Mouse (Mus musculus) hindbrain, embryonic 11.5 days (tissue): Measurements from ENCODE around the gene F11r. TPM values are rescaled to one million over a fixed set of nuclear protein-coding genes. Genes with fewer than 3 reads are reported as not detected.

ENCODE experiments used
- ATAC-seq: fragments of 200-750 bp; cut with Nextera tagmentation; 2 replicates; pipeline ENCODE4 v1.8.0; 2017; ENCODE audit warnings: mild to moderate bottlenecking, moderate TSS enrichment, moderate library complexity; ENCODE audit not compliant: low FRiP score
- DNase-seq: peaks from one replicate; pipeline ENCODE4 v3.0.0-alpha.2; 2015; ENCODE audit warnings: low spot score
- H3K27ac ChIP-seq: fragments of 300-500 bp; sonication (generic); 2 replicates; pipeline ENCODE4 v1.5.1; 2014; ENCODE audit warnings: mild to moderate bottlenecking, low read depth, low read length
- H3K27me3 ChIP-seq: fragments of 300-500 bp; sonication (generic); 2 replicates; pipeline ENCODE4 v1.6.1; 2014; ENCODE audit warnings: mild to moderate bottlenecking, low read length, moderate library complexity, mixed read lengths; ENCODE audit not compliant: control insufficient read depth, insufficient read depth
- H3K36me3 ChIP-seq: fragments of 300-500 bp; sonication (generic); 2 replicates; pipeline ENCODE4 v1.6.1; 2014; ENCODE audit warnings: mild to moderate bottlenecking, low read length, moderate library complexity, mixed read lengths; ENCODE audit not compliant: control insufficient read depth, insufficient read depth
- H3K4me1 ChIP-seq: fragments of 300-500 bp; sonication (generic); replicated peaks from 2 replicates; pipeline ENCODE4 v1.6.1; 2014; ENCODE audit warnings: low read length, mixed read lengths; ENCODE audit not compliant: control insufficient read depth, insufficient read depth
- H3K4me2 ChIP-seq: fragments of 300-500 bp; sonication (generic); replicated peaks from 2 replicates; pipeline ENCODE4 v1.6.1; 2014; ENCODE audit warnings: mild to moderate bottlenecking, low read depth, low read length
- H3K4me3 ChIP-seq: fragments of 300-500 bp; sonication (generic); 2 replicates; pipeline ENCODE4 v1.5.1; 2014; ENCODE audit warnings: low read depth, low read length
- H3K9ac ChIP-seq: fragments of 300-500 bp; sonication (generic); 2 replicates; pipeline ENCODE4 v1.6.1; 2014; ENCODE audit warnings: low read depth, low read length
- H3K9me3 ChIP-seq: fragments of 300-500 bp; sonication (generic); 2 replicates; pipeline ENCODE4 v1.6.1; 2016; ENCODE audit warnings: low read length; ENCODE audit not compliant: control insufficient read depth
- WGBS: fragments of 180-500 bp; shearing (Covaris S2); extraction: QIAGEN DNeasy Blood & Tissue Kit; methylation state at CpG from one replicate; pipeline ENCODE4 v1.1.7; 2014; 5-methylcytosine and 5-hydroxymethylcytosine counted together
- polyA plus RNA-seq: library from polyadenylated mRNA; unstranded; fragments of >200 nt; fragmentation: Nextera tagmentation; extraction: Ambion mirVana; gene quantifications from 2 replicates; pipeline ENCODE4 v1.2.1, GENCODE M21; 2014

Gene F11r
- polyA plus RNA-seq, 1 experiment from 2014 or later, result 20.1 TPM

- no peaks in the 10 kb centered on the region for H3K36me3 ChIP-seq
- H3K4me1 ChIP-seq, result no peaks in the 10 kb centered on the region
- DNase-seq (peak; percentile 55), ATAC-seq (no peak; the same call in 1 of the 2 replicates)
- no peak overlapping the region for H3K4me2 ChIP-seq
- no peaks in the 10 kb centered on the region for H3K27me3 ChIP-seq
- no peak overlapping the region for H3K9ac ChIP-seq
- H3K4me3 ChIP-seq, result no peak overlapping the region
- no peak overlapping the region for H3K27ac ChIP-seq
- WGBS, result 70% methylated on average over 2 of the region's 2 CpGs
- H3K9me3 ChIP-seq, result no peaks in the 10 kb centered on the region; the same call in 1 of the 2 replicates
Measured at GRCm38 (mm10) chr1:171478968-171479367, 41.6 kb downstream of the F11r start.

GRCm38 (mm10) chr1:171494241-171494640 lies 56.9 kb downstream of the F11r start:
- Histone ChIP-seq H3K27me3 (no peaks in the 10 kb centered on the region), H3K4me3 (no peak overlapping the region), H3K9ac (no peak overlapping the region), H3K36me3 (no peaks in the 10 kb centered on the region), H3K4me2 (no peak overlapping the region), H3K27ac (no peak overlapping the region), H3K9me3 (no peaks in the 10 kb centered on the region), H3K4me1 (no peaks in the 10 kb centered on the region)
- DNase-seq, result no peak
- WGBS, result 93% methylated on average over 13 of the region's 13 CpGs
- ATAC-seq, result no peak

- no peak for ATAC-seq
- Histone ChIP-seq H3K4me1 (no peaks in the 10 kb centered on the region), H3K27me3 (no peaks in the 10 kb centered on the region), H3K9me3 (no peaks in the 10 kb centered on the region), H3K27ac (no peak overlapping the region), H3K4me2 (no peak overlapping the region), H3K9ac (no peak overlapping the region), H3K36me3 (no peaks in the 10 kb centered on the region), H3K4me3 (no peak overlapping the region)
- no peak for DNase-seq
- WGBS, result 91% methylated on average over 6 of the region's 6 CpGs
Measured at GRCm38 (mm10) chr1:171495371-171495770, 58.0 kb downstream of the F11r start.

- Histone ChIP-seq H3K9me3 (no peaks in the 10 kb centered on the region), H3K4me2 (no peak overlapping the region), H3K27ac (no peak overlapping the region), H3K27me3 (no peaks in the 10 kb centered on the region), H3K4me3 (no peak overlapping the region), H3K4me1 (no peaks in the 10 kb centered on the region; the same call in 1 of the 2 replicates), H3K36me3 (no peaks in the 10 kb centered on the region), H3K9ac (no peak overlapping the region)
- 65% methylated on average over 5 of the region's 5 CpGs for WGBS
- DNase-seq, result no peak
- no peak for ATAC-seq
Measured at GRCm38 (mm10) chr1:171499856-171500255, 62.5 kb downstream of the F11r start.

- H3K36me3 ChIP-seq, result no peaks in the 10 kb centered on the region
- 58% methylated on average over 6 of the region's 6 CpGs for WGBS
- DNase-seq, result no peak
- H3K27me3 ChIP-seq, result no peaks in the 10 kb centered on the region
- no peak overlapping the region for H3K27ac ChIP-seq
- no peak for ATAC-seq
- no peak overlapping the region for H3K4me2 ChIP-seq
- no peak overlapping the region for H3K9ac ChIP-seq
- H3K9me3 ChIP-seq, result no peaks in the 10 kb centered on the region
- H3K4me3 ChIP-seq, result no peak overlapping the region
- H3K4me1 ChIP-seq, result no peaks in the 10 kb centered on the region; the same call in 1 of the 2 replicates
Measured at GRCm38 (mm10) chr1:171501016-171501610, 63.8 kb downstream of the F11r start.

GRCm38 (mm10) chr1:171501636-171502080 lies 64.3 kb downstream of the F11r start:
- no peaks in the 10 kb centered on the region for H3K9me3 ChIP-seq
- no peak overlapping the region for H3K4me3 ChIP-seq
- peak overlapping the region; percentile 65 for H3K27ac ChIP-seq
- WGBS, result 2% methylated on average over 5 of the region's 5 CpGs
- no peaks in the 10 kb centered on the region; the same call in 1 of the 2 replicates for H3K4me1 ChIP-seq
- H3K4me2 ChIP-seq, result peak overlapping the region; percentile 28; the same call in 1 of the 2 replicates
- H3K9ac ChIP-seq, result 0 out of 2 replicates have a peak overlapping the region, but pooled peaks have one; percentile 45
- no peaks in the 10 kb centered on the region for H3K27me3 ChIP-seq
- peak; percentile 65 for DNase-seq
- ATAC-seq, result no peak
- no peaks in the 10 kb centered on the region for H3K36me3 ChIP-seq

- ATAC-seq (peak; percentile 90), DNase-seq (peak; percentile 81)
- Histone ChIP-seq H3K9ac (peak overlapping the region; percentile 62; the same call in 1 of the 2 replicates), H3K4me2 (0 out of 2 replicates have a peak overlapping the region, but pooled peaks have one; percentile 26), H3K4me1 (no peaks in the 10 kb centered on the region; the same call in 1 of the 2 replicates), H3K4me3 (0 out of 2 replicates have a peak overlapping the region, but pooled peaks have one; percentile 48), H3K27me3 (no peaks in the 10 kb centered on the region), H3K9me3 (no peaks in the 10 kb centered on the region), H3K27ac (peak overlapping the region; percentile 88), H3K36me3 (no peaks in the 10 kb centered on the region)
- 1% methylated on average over 14 of the region's 14 CpGs for WGBS
Measured at GRCm38 (mm10) chr1:171502388-171503249, 65.3 kb downstream of the F11r start.

GRCm38 (mm10) chr1:171503250-171503591 lies 65.9 kb downstream of the F11r start, which contains the start of gene Alyref2:
Gene Alyref2, plus strand, starts transcription at chr1:171503478.
- H3K4me3 ChIP-seq, result peak within 1 kb of the TSS; percentile 48
- H3K4me2 ChIP-seq, result peak within 1 kb of the TSS; percentile 53
- H3K9me3 ChIP-seq, result no peaks in the 10 kb centered on the region
- DNase-seq, result peak; percentile 94
- H3K4me1 ChIP-seq, result no peaks in the 10 kb centered on the region; the same call in 1 of the 2 replicates
- under 1% methylated on average over 19 of the region's 19 CpGs for WGBS
- no peaks in the 10 kb centered on the region for H3K36me3 ChIP-seq
- peak; percentile 91 for ATAC-seq
- H3K9ac ChIP-seq, result peak within 1 kb of the TSS; percentile 62
- H3K27me3 ChIP-seq, result no peaks in the 10 kb centered on the region
- H3K27ac ChIP-seq, result peak within 1 kb of the TSS; percentile 88
